Mouse (Mus musculus): ENCODE data around the gene Cyp2c37. TPM values are rescaled to one million over a fixed set of nuclear protein-coding genes. Genes with fewer than 3 reads are reported as not detected.
"Not testable (repeated sequence)": the region's sequence is repeated elsewhere in the genome, so short reads cannot be mapped to it uniquely, and the experiment has no call there.

Cyp2c37 gene
- not detected for polyA plus RNA-seq (2012; fragmentation: generic; extraction: Trizol)
- long read RNA-seq, experiment 1: 0 reads
- long read RNA-seq, experiment 2: 0 reads

GRCm38 (mm10) chr19:39992140-39992539 is at the start of gene Cyp2c37:
Gene Cyp2c37 (plus strand): TSS chr19:39992424.
- H3K79me2 ChIP-seq (ENCODE audit: control insufficient read depth, insufficient read depth); H3K36me3 ChIP-seq (ENCODE audit: control insufficient read depth, insufficient read depth); H3ac ChIP-seq (ENCODE audit: control insufficient read depth, insufficient read length, low read depth); H3K79me3 ChIP-seq (ENCODE audit: low read depth); H3K4me3 ChIP-seq (ENCODE audit: insufficient read depth, poor library complexity, severe bottlenecking); H3K27me3 ChIP-seq (ENCODE audit: control insufficient read depth, insufficient read depth, insufficient read length): not testable (repeated sequence)

GRCm38 (mm10) chr19:39960861-39961260 is 31.4 kb upstream of the Cyp2c37 start:
- not testable (repeated sequence) for H3K36me3 ChIP-seq (ENCODE audit: control insufficient read depth, insufficient read depth); H3ac ChIP-seq (ENCODE audit: control insufficient read depth, insufficient read length, low read depth); H3K79me3 ChIP-seq (ENCODE audit: low read depth); H3K79me2 ChIP-seq (ENCODE audit: control insufficient read depth, insufficient read depth); H3K4me3 ChIP-seq (ENCODE audit: insufficient read depth, poor library complexity, severe bottlenecking); H3K27me3 ChIP-seq (ENCODE audit: control insufficient read depth, insufficient read depth, insufficient read length)

GRCm38 (mm10) chr19:39971096-39971495 is 21.1 kb upstream of the Cyp2c37 start:
- not testable (repeated sequence) for H3K27me3 ChIP-seq (ENCODE audit: control insufficient read depth, insufficient read depth, insufficient read length); H3K36me3 ChIP-seq (ENCODE audit: control insufficient read depth, insufficient read depth); H3ac ChIP-seq (ENCODE audit: control insufficient read depth, insufficient read length, low read depth); H3K79me3 ChIP-seq (ENCODE audit: low read depth); H3K4me3 ChIP-seq (ENCODE audit: insufficient read depth, poor library complexity, severe bottlenecking); H3K79me2 ChIP-seq (ENCODE audit: control insufficient read depth, insufficient read depth)

- no peaks in the 10 kb centered on the region for H3K79me3 ChIP-seq (ENCODE audit: low read depth)
- H3K27me3 ChIP-seq (ENCODE audit: control insufficient read depth, insufficient read depth, insufficient read length): no peaks in the 10 kb centered on the region
- H3ac ChIP-seq (ENCODE audit: control insufficient read depth, insufficient read length, low read depth): no peak overlapping the region
- no peaks in the 10 kb centered on the region for H3K36me3 ChIP-seq (ENCODE audit: control insufficient read depth, insufficient read depth)
- H3K79me2 ChIP-seq (ENCODE audit: control insufficient read depth, insufficient read depth): no peaks in the 10 kb centered on the region
- H3K4me3 ChIP-seq (ENCODE audit: insufficient read depth, poor library complexity, severe bottlenecking): no peak overlapping the region
- TF ChIP-seq MAX (IDR thresholded peaks at IDR 0.05): no peak
- TF ChIP-seq USF1 (IDR thresholded peaks at IDR 0.05; ENCODE audit: low read depth): no peak
- TF ChIP-seq MYOD1 (IDR thresholded peaks at IDR 0.05; ENCODE audit: control insufficient read depth, insufficient read length, low read depth): no peak
- TF ChIP-seq CEBPB (IDR thresholded peaks at IDR 0.05; ENCODE audit: low read depth): no peak
- no peak for TF ChIP-seq FOSL1 (IDR thresholded peaks at IDR 0.05; ENCODE audit: insufficient read depth, low read length, poor library complexity, severe bottlenecking)
These were observed 2.8 kb upstream of the Cyp2c37 start for GRCm38 (mm10) chr19:39989471-39989870.

Other genes starting within 250 kb of the Cyp2c37 start
- not detected for gene Cyp2c40, start 179.6 kb upstream of the Cyp2c37 start, polyA plus RNA-seq (2012; fragmentation: generic; extraction: Trizol)
- not detected for gene Cyp2c69, start 105.6 kb upstream of the Cyp2c37 start, polyA plus RNA-seq (2012; fragmentation: generic; extraction: Trizol)
- gene Cyp2c54, start 81.4 kb downstream of the Cyp2c37 start, polyA plus RNA-seq (2012; fragmentation: generic; extraction: Trizol): not detected
- gene Cyp2c50, start 97.3 kb downstream of the Cyp2c37 start, polyA plus RNA-seq (2012; fragmentation: generic; extraction: Trizol): not detected
- gene Cyp2c70, start 194.9 kb downstream of the Cyp2c37 start, polyA plus RNA-seq (2012; fragmentation: generic; extraction: Trizol): not detected